Mouse (Mus musculus): ENCODE results near the gene Papola.

GRCm38 (mm10) chr12:105784196-105784999 is at the start of gene Papola:
- TF ChIP-seq CTCF (IDR thresholded peaks at IDR 0.05; ENCODE audit: extremely low read depth, insufficient read depth, insufficient read length, insufficient replicate concordance), result no peak
- TF ChIP-seq POLR2A (IDR thresholded peaks at IDR 0.05; ENCODE audit: low read depth, low read length), result peak; percentile 78
